Mouse (Mus musculus) stomach, postnatal 0 days (tissue): ENCODE results near the gene Gm44805.

Experiments
- CTCF ChIP-seq: IDR thresholded peaks from 2 replicates; pipeline ENCODE4 v1.5.1; 2016; ENCODE audit warnings: antibody characterized with exemption, low read depth, mild to moderate bottlenecking, moderate library complexity
- EP300 ChIP-seq: optimal IDR thresholded peaks from 2 replicates; pipeline ENCODE3; 2016; ENCODE audit warnings: antibody characterized with exemption

- TF ChIP-seq CTCF (no peak), EP300 (no peak)
Observed at GRCm38 (mm10) chr7:19688101-19688500, 6.9 kb upstream of the Gm44805 start.
